Mouse (Mus musculus) ES-E14 (cell line): ENCODE measurements around the gene Grid1. TPM values are rescaled to one million over a fixed set of nuclear protein-coding genes. Genes with fewer than 3 reads are reported as not detected.
A peak's percentile ranks its signal among the peaks of the same experiment; 100 is the strongest.

ENCODE experiments used
- DNase-seq: peaks from one replicate; pipeline ENCODE4 v3.0.0-alpha.2; 2013; ENCODE audit warnings: low read depth, low spot score
- H3K27ac ChIP-seq: 2 replicates; pipeline ENCODE4 v1.5.1; 2012; ENCODE audit warnings: low read depth, mild to moderate bottlenecking, low read length, moderate library complexity, mixed read lengths; ENCODE audit not compliant: poor library complexity, insufficient read depth, severe bottlenecking
- H3K36me3 ChIP-seq: 2 replicates; pipeline ENCODE4 v1.6.1; 2012; ENCODE audit warnings: mild to moderate bottlenecking, low read length, moderate library complexity, mixed read lengths; ENCODE audit not compliant: control insufficient read depth, poor library complexity, insufficient read depth, severe bottlenecking
- H3K4me1 ChIP-seq, 2 experiments: fragments of 150-350 bp in 1 of 2; sonication (generic) in 1 of 2; 2 replicates each; pipeline ENCODE4 v1.6.1; 2012; ENCODE audit warnings: low read length in 2 of 2, mild to moderate bottlenecking in 1 of 2, mixed read lengths in 1 of 2; ENCODE audit not compliant: control insufficient read depth in 2 of 2, insufficient read depth in 2 of 2, poor library complexity in 1 of 2
- H3K4me3 ChIP-seq, 2 experiments: fragments of 150-350 bp in 1 of 2; sonication (generic) in 1 of 2; 2 replicates each; pipeline ENCODE4 v1.5.1; 2012; ENCODE audit warnings: low read length in 2 of 2, low read depth in 1 of 2, mild to moderate bottlenecking in 1 of 2, mixed read lengths in 1 of 2; ENCODE audit not compliant: insufficient read depth in 1 of 2, poor library complexity in 1 of 2, severe bottlenecking in 1 of 2
- H3K9ac ChIP-seq: 2 replicates; pipeline ENCODE4 v1.6.1; 2012; ENCODE audit warnings: low read depth, mild to moderate bottlenecking, low read length, mixed read lengths; ENCODE audit not compliant: poor library complexity, insufficient read depth, severe bottlenecking
- H3K9me3 ChIP-seq: fragments of 150-350 bp; sonication (generic); 2 replicates; pipeline ENCODE4 v1.6.1; 2012; ENCODE audit warnings: low read depth, mild to moderate bottlenecking, low read length; ENCODE audit not compliant: control insufficient read depth, insufficient read depth
- CHD2 ChIP-seq: IDR thresholded peaks from 2 replicates; pipeline ENCODE4 v1.6.1; 2014; ENCODE audit warnings: mild to moderate bottlenecking, low read depth, low read length, inconsistent platforms
- HCFC1 ChIP-seq: IDR thresholded peaks from 2 replicates; pipeline ENCODE4 v1.6.1; 2012; ENCODE audit warnings: low read length, inconsistent platforms, borderline replicate concordance; ENCODE audit not compliant: insufficient read depth
- MAFK ChIP-seq: IDR thresholded peaks from 2 replicates; pipeline ENCODE4 v1.6.1; 2014; ENCODE audit warnings: mild to moderate bottlenecking, low read depth, low read length, inconsistent platforms; ENCODE audit not compliant: insufficient read depth
- ZC3H11A ChIP-seq: IDR thresholded peaks from 2 replicates; pipeline ENCODE4 v1.6.1; 2012; ENCODE audit warnings: low read depth, mild to moderate bottlenecking, inconsistent platforms, low read length, borderline replicate concordance
- ZNF384 ChIP-seq: IDR thresholded peaks from 2 replicates; pipeline ENCODE4 v1.6.1; 2012; ENCODE audit warnings: low read depth, low read length, inconsistent platforms
- in situ Hi-C, 2 experiments: fragments of 600-800 bp; cut with MboI; formaldehyde crosslinking; loops; one replicate each; pipeline ENCODE4 v1.15.1; 2025; ENCODE audit warnings: low sequenced_read_pairs in 2 of 2, inconsistent platforms in 1 of 2; ENCODE audit not compliant: unreplicated experiment in 2 of 2
- total RNA-seq: library from RNA; depleted of rRNA; stranded (reverse); fragments of 300-350 nt; gene quantifications from 2 replicates; pipeline ENCODE4 v1.2.3, GENCODE M21; 2012

Grid1 gene
- total RNA-seq, 1 experiment, result 0.54 TPM

GRCm38 (mm10) chr14:35309201-35309600 lies 489.3 kb downstream of the Grid1 start:
- no peaks in the 10 kb centered on the region for H3K36me3 ChIP-seq
- H3K9me3 ChIP-seq, result no peaks in the 10 kb centered on the region
- no peak overlapping the region for H3K27ac ChIP-seq
- TF ChIP-seq MAFK, result no peak
- no peak for TF ChIP-seq ZC3H11A
- no peak for TF ChIP-seq CHD2
- TF ChIP-seq HCFC1, result no peak
- H3K4me1 ChIP-seq, result no peaks in the 10 kb centered on the region
- no peak overlapping the region for H3K9ac ChIP-seq
- in situ Hi-C loops, result no loop called here
- DNase-seq, result no peak
- H3K4me3 ChIP-seq, result no peak overlapping the region

- no peaks in the 10 kb centered on the region for H3K9me3 ChIP-seq
- in situ Hi-C loops, result loop anchor here in 1 of 2 experiments (10.0 kb wide), 1 partner anchor 59 kb away; no protein-coding TSS in a partner anchor
Measured at GRCm38 (mm10) chr14:35313380-35314299, 493.7 kb downstream of the Grid1 start.

DNA sequence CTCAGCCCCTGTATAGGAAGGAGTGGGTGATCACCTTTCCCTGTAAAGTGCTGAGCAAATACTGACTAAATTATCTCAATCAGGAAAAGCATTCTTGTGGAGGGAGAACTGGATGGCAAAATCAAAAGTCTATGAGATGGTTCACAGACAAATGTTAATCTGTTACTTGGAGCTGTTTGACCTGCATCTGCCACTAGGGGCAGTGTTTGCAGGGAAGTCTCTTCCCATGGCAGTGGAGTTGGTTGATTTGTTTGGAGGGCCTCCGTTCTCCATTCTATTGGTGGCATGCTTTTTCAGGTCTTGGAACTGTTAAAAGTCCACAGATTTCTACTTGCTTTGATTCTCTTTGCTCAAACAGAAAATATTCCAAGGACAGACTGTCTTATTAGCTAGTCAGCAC lies 506.4 kb downstream of the Grid1 start:
- H3K9me3 ChIP-seq, result no peaks in the 10 kb centered on the region
- TF ChIP-seq ZNF384, result no peak
- no peak for TF ChIP-seq ZC3H11A
- TF ChIP-seq HCFC1, result no peak
- TF ChIP-seq MAFK, result no peak
- TF ChIP-seq CHD2, result no peak
- peak; percentile 30 for DNase-seq
- in situ Hi-C loops, result no loop called here
- H3K9ac ChIP-seq, result no peak overlapping the region
- no peak overlapping the region for H3K27ac ChIP-seq
- no peaks in the 10 kb centered on the region for H3K4me1 ChIP-seq
- no peaks in the 10 kb centered on the region for H3K36me3 ChIP-seq
- H3K4me3 ChIP-seq, result no peak overlapping the region

More at GRCm38 (mm10) chr14:35313380-35314299, 493.7 kb downstream of the Grid1 start:
- TF ChIP-seq ZC3H11A (no peak), ZNF384 (no peak), MAFK (no peak), CHD2 (no peak), HCFC1 (no peak)
- Histone ChIP-seq H3K27ac (no peak overlapping the region), H3K4me3 (no peak overlapping the region), H3K36me3 (no peaks in the 10 kb centered on the region), H3K4me1 (no peaks in the 10 kb centered on the region), H3K9ac (no peak overlapping the region)
- no peak for DNase-seq

GRCm38 (mm10) chr14:35336561-35336960 lies 516.7 kb downstream of the Grid1 start:
- in situ Hi-C loops, result no loop called here
- Histone ChIP-seq H3K9me3 (no peaks in the 10 kb centered on the region), H3K27ac (no peak overlapping the region), H3K4me1 (no peaks in the 10 kb centered on the region), H3K9ac (no peak overlapping the region), H3K4me3 (no peak overlapping the region), H3K36me3 (no peaks in the 10 kb centered on the region)
- no peak for TF ChIP-seq MAFK
- no peak for TF ChIP-seq CHD2
- TF ChIP-seq ZNF384, result no peak
- TF ChIP-seq HCFC1, result no peak
- no peak for TF ChIP-seq ZC3H11A
- DNase-seq, result no peak
